24 mouse cellular contexts compared by ENCODE assay signal in genomic region chr11:58492455-58492854, GRCm38 (mm10). TPM values are rescaled to one million over a fixed set of nuclear protein-coding genes. Genes with fewer than 3 reads are reported as not detected.
"Had no signal": no experiment of that assay in that cellular context is flagged by ENCODE, and none has a peak within 500 bp of the region (broad histone marks: within the 10 kb centered on the region; RNA-seq: fewer than 3 reads in every experiment).

TSS of gene Olfr332 (minus strand) at chr11:58492555.

- H3K36me3 ChIP-seq: neural tube, embryonic 13.5 days; neural tube, embryonic 15.5 days; stomach, embryonic 15.5 days had no signal

- H3K4me2 ChIP-seq: neural tube, embryonic 13.5 days; neural tube, embryonic 15.5 days; stomach, embryonic 15.5 days had no signal

- H3K27ac ChIP-seq: neural tube, embryonic 13.5 days; neural tube, embryonic 15.5 days; stomach, embryonic 15.5 days; stomach, postnatal 0 days had no signal

- H3K9ac ChIP-seq: neural tube, embryonic 13.5 days; neural tube, embryonic 15.5 days; stomach, embryonic 15.5 days had no signal

- H3K9me3 ChIP-seq: neural tube, embryonic 13.5 days; neural tube, embryonic 15.5 days; stomach, embryonic 15.5 days had no signal

- H3K27me3 ChIP-seq: neural tube, embryonic 13.5 days; neural tube, embryonic 15.5 days; stomach, embryonic 15.5 days had no signal

- DNase-seq: retina, postnatal 1 day; right cerebral cortex, adult 18-20 months; right cerebral cortex, postnatal 14 days; right cerebral cortex, postnatal 25 days; right cerebral cortex, postnatal 4 days; spleen, adult 18-20 months; thymus, adult 18-20 months; thymus, adult 2 months; thymus, postnatal 14 days; thymus, postnatal 25 days; thymus, postnatal 36 days; thymus, postnatal 4 days had no signal

- H3K4me1 ChIP-seq: neural tube, embryonic 13.5 days; neural tube, embryonic 15.5 days; stomach, embryonic 15.5 days had no signal

- H3K4me3 ChIP-seq: neural tube, embryonic 13.5 days; neural tube, embryonic 15.5 days; stomach, embryonic 15.5 days had no signal

RNA-seq across cellular contexts. Expression of gene Olfr332, which starts in this region (rescaled TPM):
- polyA plus RNA-seq: neural tube, embryonic 13.5 days; neural tube, embryonic 14.5 days; neural tube, embryonic 15.5 days; small intestine, adult 2 months; spleen, adult 2 months; stomach, embryonic 14.5 days; stomach, embryonic 15.5 days; stomach, embryonic 16.5 days; stomach, postnatal 0 days; testis, adult 2 months; thymus, postnatal 0 days; urinary bladder, adult 2 months had no signal
